In genomic region chr9:107708439-107709095, GRCm38 (mm10) we compare ENCODE assay signal across 8 mouse cellular contexts. TPM values are rescaled to one million over a fixed set of nuclear protein-coding genes. Genes with fewer than 3 reads are reported as not detected.
DNase-seq lines count a peak whose midpoint lies in the region; ATAC-seq and TF ChIP-seq lines count a peak whose summit lies in the region.

No protein-coding gene starts in this region.

- peak overlapping the region; percentile 91 for H3K27ac ChIP-seq in kidney, embryonic 16.5 days (ENCODE audit: low read length)
- peak overlapping the region; percentile 92 for H3K27ac ChIP-seq in forebrain, embryonic 10.5 days
- H3K27ac ChIP-seq in intestine, embryonic 16.5 days (ENCODE audit: low read length) = peak overlapping the region; percentile 78
- no peak overlapping the region; the same call in 1 of the 2 replicates for H3K27ac ChIP-seq in neural tube, embryonic 11.5 days (ENCODE audit: low read depth, low read length)
- no peak overlapping the region for H3K27ac ChIP-seq in layer of hippocampus, adult 2 months

- H3K4me1 ChIP-seq in kidney, embryonic 16.5 days (ENCODE audit: insufficient read depth, low read length) = peaks cover 62% of the 10 kb centered on the region
- peaks cover 80% of the 10 kb centered on the region for H3K4me1 ChIP-seq in forebrain, embryonic 10.5 days
- H3K4me1 ChIP-seq in intestine, embryonic 16.5 days (ENCODE audit: control insufficient read depth, insufficient read depth, low read length) = peaks cover 55% of the 10 kb centered on the region
- peaks cover 18% of the 10 kb centered on the region for H3K4me1 ChIP-seq in neural tube, embryonic 11.5 days (ENCODE audit: control insufficient read depth, insufficient read depth, low read length)

- peak overlapping the region; percentile 88 for H3K4me2 ChIP-seq in kidney, embryonic 16.5 days (replicated peaks; ENCODE audit: low read depth, low read length)
- H3K4me2 ChIP-seq in intestine, embryonic 16.5 days (ENCODE audit: low read depth, low read length) = peak overlapping the region; percentile 97
- H3K4me2 ChIP-seq in neural tube, embryonic 11.5 days (ENCODE audit: low read depth) = peak overlapping the region; percentile 97

- no peak for DNase-seq in kidney, adult 9 months
- no peak for DNase-seq in forebrain, embryonic 10.5 days (ENCODE audit: extremely low spot score, low spot score)
- no peak for DNase-seq in neural tube, embryonic 11.5 days (ENCODE audit: low spot score)
- no peak for DNase-seq in left cerebral cortex, adult 9 months (ENCODE audit: low spot score in 2 of 2)
- no peak for DNase-seq in frontal cortex, postnatal 14 days (ENCODE audit: low spot score in 2 of 2)
- DNase-seq in layer of hippocampus, adult 2 months (ENCODE audit: low spot score in 2 of 2) = no peak

- no peak for ATAC-seq in kidney, embryonic 16.5 days (ENCODE audit: low FRiP score, low TSS enrichment)
- ATAC-seq in intestine, embryonic 16.5 days = no peak
- ATAC-seq in neural tube, embryonic 11.5 days (ENCODE audit: insufficient read depth, low FRiP score, low TSS enrichment) = no peak

- TF ChIP-seq CTCF in layer of hippocampus, adult 2 months (conservative IDR thresholded peaks at IDR 0.05) = no peak

- H3K9me3 ChIP-seq in kidney, embryonic 16.5 days (ENCODE audit: low read length) = no peaks in the 10 kb centered on the region
- no peaks in the 10 kb centered on the region for H3K9me3 ChIP-seq in forebrain, embryonic 10.5 days
- no peaks in the 10 kb centered on the region for H3K9me3 ChIP-seq in intestine, embryonic 16.5 days (ENCODE audit: control insufficient read depth, low read length)
- H3K9me3 ChIP-seq in neural tube, embryonic 11.5 days (ENCODE audit: control insufficient read depth, low read length) = no peaks in the 10 kb centered on the region

- H3K4me3 ChIP-seq in kidney, embryonic 16.5 days (ENCODE audit: low read length) = peak overlapping the region; percentile 80
- peak overlapping the region; percentile 84 for H3K4me3 ChIP-seq in forebrain, embryonic 10.5 days
- peak overlapping the region; percentile 77 for H3K4me3 ChIP-seq in intestine, embryonic 16.5 days (ENCODE audit: low read length)
- H3K4me3 ChIP-seq in neural tube, embryonic 11.5 days (ENCODE audit: low read depth, low read length) = peak overlapping the region; percentile 56
- H3K4me3 ChIP-seq in layer of hippocampus, adult 2 months = no peak overlapping the region; the same call in 1 of the 2 replicates

- H3K36me3 ChIP-seq in kidney, embryonic 16.5 days (ENCODE audit: insufficient read depth, low read length) = 0 out of 2 replicates have a peak, but pooled peaks cover 10% of the 10 kb centered on the region
- H3K36me3 ChIP-seq in forebrain, embryonic 10.5 days (replicated peaks) = peaks cover 21% of the 10 kb centered on the region
- no peaks in the 10 kb centered on the region for H3K36me3 ChIP-seq in intestine, embryonic 16.5 days (ENCODE audit: control insufficient read depth, insufficient read depth, low read length)
- H3K36me3 ChIP-seq in neural tube, embryonic 11.5 days (ENCODE audit: control insufficient read depth, insufficient read depth, low read length) = no peaks in the 10 kb centered on the region

- peak overlapping the region; percentile 92 for H3K9ac ChIP-seq in kidney, embryonic 16.5 days (replicated peaks; ENCODE audit: low read length)
- peak overlapping the region; percentile 87 for H3K9ac ChIP-seq in intestine, embryonic 16.5 days (ENCODE audit: low read depth, low read length)
- peak overlapping the region; percentile 88 for H3K9ac ChIP-seq in neural tube, embryonic 11.5 days (ENCODE audit: low read length)

- WGBS in kidney, embryonic 16.5 days = 2% methylated on average over 21 of the region's 21 CpGs
- 1% methylated on average over 21 of the region's 21 CpGs for WGBS in forebrain, embryonic 10.5 days
- 7% methylated on average over 21 of the region's 21 CpGs for WGBS in intestine, embryonic 16.5 days
- WGBS in neural tube, embryonic 11.5 days = under 1% methylated on average over 21 of the region's 21 CpGs

- H3K27me3 ChIP-seq in kidney, embryonic 16.5 days (ENCODE audit: insufficient read depth, low read length) = no peaks in the 10 kb centered on the region
- peaks cover 64% of the 10 kb centered on the region for H3K27me3 ChIP-seq in forebrain, embryonic 10.5 days (ENCODE audit: poor library complexity, severe bottlenecking)
- H3K27me3 ChIP-seq in intestine, embryonic 16.5 days (replicated peaks; ENCODE audit: control insufficient read depth, insufficient read depth, low read length) = no peaks in the 10 kb centered on the region
- H3K27me3 ChIP-seq in neural tube, embryonic 11.5 days (ENCODE audit: control insufficient read depth, insufficient read depth, low read length) = peaks cover 31% of the 10 kb centered on the region

RNA-seq across cellular contexts. Expression of gene Sema3f, which starts 1.7 kb away (rescaled TPM):
- polyA plus RNA-seq in kidney, embryonic 16.5 days (2015; fragmentation: Nextera tagmentation; extraction: Ambion mirVana) = 20.9 and 25.7 TPM in 2 replicates
- polyA plus RNA-seq in forebrain, embryonic 10.5 days (2016; fragmentation: Nextera tagmentation; extraction: Ambion mirVana) = 10.0 and 11.2 TPM in 2 replicates
- 5.7 and 8.3 TPM in 2 replicates for polyA plus RNA-seq in intestine, embryonic 16.5 days (2015; fragmentation: Nextera tagmentation; extraction: Ambion mirVana)
- 15.3 and 17.0 TPM in 2 replicates for polyA plus RNA-seq in neural tube, embryonic 11.5 days (2014; fragmentation: Nextera tagmentation; extraction: Ambion mirVana)
- total RNA-seq in layer of hippocampus, adult 2 months (2021) = 1 to 10 TPM; 2.8 to 3.5 TPM

RNA-seq across cellular contexts. Expression of gene Gnat1, which starts 29.1 kb away (rescaled TPM):
- polyA plus RNA-seq in kidney, embryonic 16.5 days (2015; fragmentation: Nextera tagmentation; extraction: Ambion mirVana) = 2.8 and 3.0 TPM in 2 replicates
- polyA plus RNA-seq in forebrain, embryonic 10.5 days (2016; fragmentation: Nextera tagmentation; extraction: Ambion mirVana) = 3.9 and 4.1 TPM in 2 replicates
- 0.98 and 1.6 TPM in 2 replicates for polyA plus RNA-seq in intestine, embryonic 16.5 days (2015; fragmentation: Nextera tagmentation; extraction: Ambion mirVana)
- 1.9 and 2.4 TPM in 2 replicates for polyA plus RNA-seq in neural tube, embryonic 11.5 days (2014; fragmentation: Nextera tagmentation; extraction: Ambion mirVana)
- total RNA-seq in layer of hippocampus, adult 2 months (2021) = under 1 TPM in 1 of 2 experiments, not detected in 1; 0.17 TPM

RNA-seq across cellular contexts. Expression of gene Slc38a3, which starts 39.2 kb away (rescaled TPM):
- polyA plus RNA-seq in kidney, embryonic 16.5 days (2015; fragmentation: Nextera tagmentation; extraction: Ambion mirVana) = 12.4 and 12.9 TPM in 2 replicates
- 8.8 and 9.0 TPM in 2 replicates for polyA plus RNA-seq in forebrain, embryonic 10.5 days (2016; fragmentation: Nextera tagmentation; extraction: Ambion mirVana)
- 10.1 TPM in 2 replicates for polyA plus RNA-seq in intestine, embryonic 16.5 days (2015; fragmentation: Nextera tagmentation; extraction: Ambion mirVana)
- 6.8 and 7.2 TPM in 2 replicates for polyA plus RNA-seq in neural tube, embryonic 11.5 days (2014; fragmentation: Nextera tagmentation; extraction: Ambion mirVana)
- 10 to 100 TPM; 55.7 to 65.0 TPM for total RNA-seq in layer of hippocampus, adult 2 months (2021)

Comparison
In these comparisons a context has a peak if more than half of its experiments do, and no peak if none do; other contexts are left out.
1. H3K27ac ChIP-seq: peak in kidney, embryonic 16.5 days (single experiment), forebrain, embryonic 10.5 days (single experiment) and intestine, embryonic 16.5 days (single experiment); none in neural tube, embryonic 11.5 days (single experiment) and layer of hippocampus, adult 2 months (single experiment).
2. Peak in every context shown above with its lines, with median percentiles within 50 percentile points of each other: H3K4me2 ChIP-seq and H3K9ac ChIP-seq.